Mouse (Mus musculus) heart, adult 2 months (tissue): ENCODE results near the gene Ccdc190.

Experiments
- CTCF ChIP-seq: fragments of 200-600 bp; IDR thresholded peaks from 2 replicates; pipeline ENCODE4 v1.8.1; 2022; ENCODE audit warnings: antibody characterized with exemption, mild to moderate bottlenecking, moderate library complexity
- POLR2A ChIP-seq: fragments of 200-500 bp; IDR thresholded peaks from 2 replicates; pipeline ENCODE4 v1.6.1; 2011; ENCODE audit warnings: mild to moderate bottlenecking, low read depth, low read length, control low read depth; ENCODE audit not compliant: insufficient read depth

DNA sequence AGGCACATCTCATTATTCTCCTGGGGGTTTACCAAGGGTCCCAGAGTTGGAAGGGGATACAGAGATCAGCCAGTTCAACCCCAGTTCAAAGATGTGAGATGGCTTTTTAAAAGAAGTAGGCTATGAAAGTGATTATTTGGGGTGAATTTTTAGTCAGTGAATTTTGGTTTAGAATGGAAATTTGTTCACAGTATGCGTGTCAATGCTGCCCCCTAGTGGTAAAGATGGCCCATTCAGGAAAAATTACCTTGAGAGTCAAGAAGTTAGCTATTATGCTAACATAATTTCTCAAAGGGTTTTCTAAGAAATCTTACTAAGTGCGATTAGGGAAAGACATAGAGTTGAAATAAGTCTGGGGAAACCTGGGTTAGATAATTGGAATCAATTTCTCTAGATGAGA, 10.9 kb downstream of the Ccdc190 start:
- TF ChIP-seq CTCF (peak; percentile 97), POLR2A (no peak)
